Mouse (Mus musculus) olfactory bulb, adult 2 months (tissue): ENCODE results near the gene C8g.

Source experiments
- CTCF ChIP-seq: fragments of 200-500 bp; IDR thresholded peaks from 2 replicates; pipeline ENCODE4 v1.5.1; 2012; ENCODE audit warnings: low read depth, mild to moderate bottlenecking, low read length, moderate library complexity; ENCODE audit not compliant: insufficient read depth
- POLR2A ChIP-seq: fragments of 200-500 bp; IDR thresholded peaks from 2 replicates; pipeline ENCODE4 v1.6.1; 2012; ENCODE audit warnings: mild to moderate bottlenecking, low read depth, low read length, moderate library complexity; ENCODE audit not compliant: insufficient read depth

- TF ChIP-seq POLR2A (no peak), CTCF (no peak)
Observed at GRCm38 (mm10) chr2:25452951-25453350, 48.6 kb downstream of the C8g start.
